Mouse (Mus musculus) CD8-positive naive resting alpha-beta T cell, adult 2 months (primary cell): ENCODE results near the gene Rrp36.
A peak's percentile ranks its signal among the peaks of the same experiment; 100 is the strongest.

ENCODE experiments used
- DNase-seq, 2 experiments: peaks; one replicate each; pipeline ENCODE4 v3.0.0; 2022; ENCODE audit warnings: low read depth in 2 of 2, low spot score in 2 of 2

Rrp36 gene

DNA sequence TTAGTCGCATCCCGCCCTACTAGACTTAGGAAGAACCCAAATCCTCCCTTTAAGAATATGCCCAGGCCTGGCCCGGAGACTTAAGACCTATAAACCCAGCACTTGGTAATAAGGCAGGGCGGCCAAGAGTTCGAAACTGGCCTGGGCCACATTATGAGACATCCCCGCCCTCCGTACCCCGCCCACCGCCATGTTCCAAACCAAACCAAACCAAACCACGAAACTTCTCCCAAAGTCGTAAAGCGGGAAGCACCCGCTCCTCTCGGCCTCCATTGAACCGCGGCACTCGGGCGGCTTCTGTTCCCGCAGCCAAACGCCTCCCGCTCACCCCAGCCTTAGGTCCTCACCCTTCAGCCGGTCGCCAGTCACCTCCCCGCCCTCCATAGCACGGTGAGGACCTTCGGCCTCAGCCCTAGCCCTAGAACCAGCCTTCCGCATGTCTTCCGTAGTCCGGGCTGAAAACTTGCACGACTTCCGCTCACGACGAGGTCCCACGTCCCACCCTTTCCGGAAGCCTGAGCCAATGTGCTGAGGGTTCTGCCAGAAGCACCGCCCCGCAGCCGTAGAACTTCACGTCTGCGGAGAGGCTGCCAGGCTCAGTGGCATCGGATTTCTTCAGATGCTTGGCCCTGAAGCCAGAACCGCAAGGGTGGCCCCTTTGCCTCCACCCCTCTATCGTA, at the start of gene Rrp36:
Gene Rrp36 (minus strand): TSS at position 503 of the 680 bp plus-strand sequence.
- DNase-seq, result peak; percentile 78 to 81

DNA sequence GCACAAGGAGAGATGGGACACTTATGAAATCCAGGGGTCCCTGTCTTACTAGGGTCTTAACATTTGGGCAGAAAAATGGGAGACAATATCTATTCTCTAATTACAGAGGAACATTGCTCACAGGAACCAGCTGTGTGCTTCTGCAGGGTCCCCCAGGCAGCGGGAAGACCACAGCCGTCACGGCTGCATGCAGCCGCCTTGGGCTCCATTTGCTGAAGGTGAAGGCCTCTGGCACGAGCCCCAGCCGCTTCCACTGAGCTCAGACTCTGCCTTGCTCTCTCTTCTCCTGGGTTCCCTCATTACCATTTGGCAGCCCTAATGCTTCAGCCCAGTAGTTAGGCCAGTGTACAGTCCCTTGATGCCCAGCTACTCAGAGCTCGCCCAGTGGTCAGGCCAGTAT, 46.9 kb upstream of the Rrp36 start:
- DNase-seq, result no peak

DNA sequence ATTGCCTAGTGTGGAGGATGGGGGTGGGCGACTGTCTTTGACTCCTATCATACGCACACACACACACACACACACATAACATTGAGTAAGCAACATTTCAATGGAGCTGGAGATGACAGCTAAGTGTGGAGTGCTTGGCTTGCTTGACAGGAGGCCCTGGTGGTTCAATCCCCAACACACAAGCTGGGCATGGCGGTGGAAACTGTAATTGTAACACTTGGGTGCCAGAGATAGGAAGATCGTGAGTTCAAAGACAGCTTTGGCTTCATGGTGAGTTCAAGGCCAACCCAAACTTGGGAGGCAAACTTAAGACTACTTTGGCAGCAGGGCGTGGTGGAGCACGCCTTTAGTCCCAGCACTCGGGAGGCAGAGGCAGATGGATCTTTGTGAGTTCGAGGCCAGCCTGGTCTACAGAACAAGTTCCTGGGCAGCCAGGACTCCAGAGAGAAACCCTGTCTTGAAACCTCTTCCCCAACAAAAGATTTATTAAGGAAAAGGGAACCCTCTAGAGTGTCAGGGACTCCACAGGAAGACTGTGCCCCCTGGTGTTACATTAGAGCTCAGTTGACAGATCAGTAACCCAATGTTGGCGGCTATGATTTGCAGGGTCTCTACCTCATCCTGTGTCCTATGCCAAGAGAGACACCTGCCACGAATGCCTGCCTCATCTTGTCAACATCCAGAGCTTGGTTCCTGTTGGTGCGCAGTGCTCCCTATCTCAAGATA, 40.8 kb upstream of the Rrp36 start:
- DNase-seq, result no peak

GRCm38 (mm10) chr17:46713849-46714248, 39.7 kb upstream of the Rrp36 start:
- no peak for DNase-seq

DNA sequence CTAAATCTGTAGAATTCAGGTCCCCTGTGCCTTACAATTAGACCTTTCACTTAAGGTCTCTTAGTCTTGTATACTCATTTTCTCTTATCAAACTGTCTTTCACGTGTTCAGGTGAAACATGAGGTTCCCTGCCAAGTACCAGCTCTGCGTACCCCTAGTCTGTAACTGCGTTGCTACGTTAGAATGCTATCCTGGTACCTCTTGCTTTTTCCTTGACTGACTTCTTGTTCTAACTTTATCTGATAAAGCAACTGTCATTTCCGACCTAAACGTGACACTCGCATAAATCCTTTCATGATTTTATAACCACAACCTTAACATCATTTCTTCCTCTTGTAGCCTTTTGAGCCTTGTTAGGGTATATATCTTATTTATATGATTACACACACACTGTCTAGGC, 38.3 kb upstream of the Rrp36 start:
- no peak for DNase-seq

DNA sequence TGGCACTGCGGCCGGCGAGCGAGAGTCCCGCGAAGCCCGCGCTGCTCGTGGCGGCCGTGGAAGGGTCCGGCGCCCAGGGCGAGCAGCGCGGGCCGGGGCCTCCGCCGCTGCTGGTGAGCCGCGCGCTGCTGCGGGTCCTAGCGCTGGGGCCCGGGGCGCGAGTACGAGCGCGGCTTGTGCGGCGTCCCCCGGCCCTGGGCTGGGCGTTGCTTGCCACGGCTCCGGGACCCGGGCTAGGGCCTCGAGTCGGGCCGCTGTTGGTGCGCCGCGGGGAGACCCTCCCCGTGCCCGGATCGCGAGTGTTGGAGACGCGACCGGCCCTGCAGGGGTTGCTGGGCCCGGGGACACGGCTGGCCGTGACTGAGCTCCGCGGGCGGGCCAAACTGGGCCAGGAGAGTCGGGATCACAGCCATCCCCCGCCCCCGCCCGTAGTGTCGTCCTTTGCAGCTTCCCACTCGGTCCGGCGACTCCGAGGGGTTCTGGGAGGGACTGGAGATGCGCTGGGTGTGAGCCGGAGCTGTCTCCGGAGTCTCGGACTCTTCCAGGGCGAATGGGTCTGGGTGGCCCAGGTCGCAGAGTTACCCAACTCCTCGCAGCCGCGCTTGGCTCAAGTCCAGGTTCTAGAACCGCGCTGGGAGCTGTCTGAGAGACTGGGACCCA, 37.6 kb upstream of the Rrp36 start:
- DNase-seq, result no peak

GRCm38 (mm10) chr17:46710959-46711597, 36.9 kb upstream of the Rrp36 start, which contains the start of gene Pex6:
Gene Pex6 (plus strand): TSS chr17:46711463.
- peak; percentile 88 to 90 for DNase-seq

- DNase-seq, result no peak
Measured at GRCm38 (mm10) chr17:46706375-46707089, 32.4 kb upstream of the Rrp36 start.

DNA sequence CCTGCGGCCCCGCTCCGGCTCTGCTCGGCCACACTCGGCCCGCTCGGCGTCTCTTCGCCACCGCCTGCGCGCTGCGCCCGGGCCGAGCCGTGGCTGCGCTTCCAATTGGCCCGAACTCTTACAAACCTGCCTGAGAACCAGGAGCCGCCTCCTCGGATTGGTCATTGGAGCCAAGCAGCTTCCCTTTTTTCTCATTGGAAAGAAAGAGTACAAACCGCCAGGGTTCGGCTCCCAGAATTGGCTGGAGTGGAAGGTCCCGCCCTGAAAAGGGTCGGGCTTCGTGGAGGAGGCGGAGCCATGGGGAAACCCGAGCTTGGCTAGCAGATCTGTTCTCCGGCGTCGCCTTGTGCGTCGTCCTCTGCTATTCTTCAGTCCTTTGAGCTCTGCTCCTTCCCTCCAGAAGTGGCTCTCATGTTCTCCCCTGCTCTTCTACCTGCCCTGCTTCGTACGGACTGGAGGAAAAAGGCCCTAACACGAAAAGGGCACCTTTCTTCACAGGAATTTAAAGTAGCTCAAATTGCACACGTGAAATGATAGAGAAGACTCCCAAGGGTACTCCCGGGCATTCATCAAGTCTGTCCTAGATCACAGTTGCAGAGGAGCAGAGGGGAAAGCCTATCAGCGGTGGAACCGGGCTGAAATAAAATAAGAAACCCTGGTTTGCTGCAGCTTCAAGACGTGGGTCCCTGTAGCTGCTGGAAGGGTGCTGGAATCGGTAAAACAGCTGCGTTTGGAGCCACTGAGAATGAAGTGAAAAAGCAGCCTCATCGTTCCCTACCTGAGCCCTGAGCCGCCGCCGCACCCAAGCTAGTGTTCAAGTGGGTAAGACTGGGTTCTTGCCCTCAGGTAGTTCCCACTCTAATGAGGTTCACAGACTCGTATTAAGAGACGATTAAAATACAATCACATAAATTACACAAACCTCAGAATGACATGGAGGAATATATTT, 31.0 kb upstream of the Rrp36 start, which contains the start of gene Ppp2r5d:
Gene Ppp2r5d (minus strand): TSS at position 225 of the 949 bp plus-strand sequence.
- peak; percentile 94 to 96 for DNase-seq

- DNase-seq, result no peak
Measured at GRCm38 (mm10) chr17:46703971-46704886, 30.1 kb upstream of the Rrp36 start.

- no peak for DNase-seq
Measured at GRCm38 (mm10) chr17:46702506-46702905, 28.4 kb upstream of the Rrp36 start.

DNA sequence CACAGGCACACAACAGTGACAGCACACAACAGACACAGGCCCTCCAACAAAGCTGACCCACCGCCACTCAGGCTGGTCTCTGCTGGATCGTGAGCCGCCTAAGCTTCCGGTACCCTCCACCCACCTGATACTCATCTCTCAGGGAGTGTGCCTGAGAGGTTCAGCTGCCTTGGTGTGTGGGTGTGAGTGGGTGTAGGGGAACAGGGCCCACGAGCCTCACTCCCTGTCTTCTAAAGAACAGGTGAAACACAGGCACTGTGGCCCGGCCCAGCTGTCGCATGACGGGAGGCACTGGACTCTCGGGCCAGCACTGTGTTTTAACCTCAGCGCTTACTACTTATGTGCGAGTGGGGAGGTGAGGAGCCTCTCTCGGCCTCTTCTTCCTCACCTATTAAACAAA, 27.9 kb upstream of the Rrp36 start:
- DNase-seq, result no peak

- DNase-seq, result no peak
Measured at GRCm38 (mm10) chr17:46701489-46701888, 27.3 kb upstream of the Rrp36 start.

DNA sequence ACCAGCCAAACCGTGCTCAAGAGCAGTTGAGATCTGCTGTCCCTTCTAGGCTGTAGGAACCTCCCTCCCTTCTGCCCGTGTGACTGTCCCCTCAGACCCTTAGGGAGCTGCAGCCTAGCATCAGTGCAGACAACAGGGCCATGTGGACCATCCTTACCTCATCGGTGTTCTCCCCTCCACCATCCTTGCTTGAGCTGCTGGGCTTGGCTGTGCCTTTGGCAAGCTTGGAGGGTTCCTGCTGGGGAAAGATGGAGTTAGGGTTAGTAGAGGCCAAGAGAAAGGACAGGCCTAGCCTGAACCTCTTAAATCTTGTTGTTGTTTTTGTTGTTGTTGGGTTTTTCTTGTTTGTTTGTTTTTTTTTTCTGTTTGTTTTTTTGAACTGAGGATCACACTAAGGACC, 25.8 kb upstream of the Rrp36 start:
- DNase-seq, result no peak

- DNase-seq, result no peak
Measured at GRCm38 (mm10) chr17:46699245-46699644, 25.1 kb upstream of the Rrp36 start.

- no peak for DNase-seq
Measured at GRCm38 (mm10) chr17:46698515-46698914, 24.4 kb upstream of the Rrp36 start.

GRCm38 (mm10) chr17:46694517-46695063, 20.4 kb upstream of the Rrp36 start:
- no peak for DNase-seq

GRCm38 (mm10) chr17:46691390-46691789, 17.2 kb upstream of the Rrp36 start:
- DNase-seq, result no peak
